Mouse (Mus musculus): ENCODE results near the gene Rai1.

The Rai1 gene

GRCm38 (mm10) chr11:60163362-60163761 lies 58.5 kb downstream of the Rai1 start:
- no peak for DNase-seq (ENCODE audit: low read depth)

GRCm38 (mm10) chr11:60164450-60164849 lies 59.6 kb downstream of the Rai1 start:
- no peak for DNase-seq (ENCODE audit: low read depth)

- DNase-seq (ENCODE audit: low read depth) = no peak
Observed at GRCm38 (mm10) chr11:60165076-60165475, 60.3 kb downstream of the Rai1 start.

GRCm38 (mm10) chr11:60168780-60169179 lies 64.0 kb downstream of the Rai1 start:
- no peak for DNase-seq (ENCODE audit: low read depth)

GRCm38 (mm10) chr11:60172074-60172473 lies 67.3 kb downstream of the Rai1 start:
- DNase-seq (ENCODE audit: low read depth) = no peak

- no peak for DNase-seq (ENCODE audit: low read depth)
Observed at GRCm38 (mm10) chr11:60173606-60174184, 68.9 kb downstream of the Rai1 start.

- DNase-seq (ENCODE audit: low read depth) = peak; percentile 40
Observed at GRCm38 (mm10) chr11:60175371-60176181, 70.8 kb downstream of the Rai1 start.

GRCm38 (mm10) chr11:60176182-60176974 lies 71.6 kb downstream of the Rai1 start:
- DNase-seq (ENCODE audit: low read depth) = peak; percentile 44

GRCm38 (mm10) chr11:60176975-60177657 lies 72.3 kb downstream of the Rai1 start:
- no peak for DNase-seq (ENCODE audit: low read depth)

- no peak for DNase-seq (ENCODE audit: low read depth)
Observed at GRCm38 (mm10) chr11:60178005-60178404, 73.2 kb downstream of the Rai1 start.

- no peak for DNase-seq (ENCODE audit: low read depth)
Observed at GRCm38 (mm10) chr11:60178506-60178905, 73.7 kb downstream of the Rai1 start.

GRCm38 (mm10) chr11:60182116-60182670 lies 77.4 kb downstream of the Rai1 start:
- DNase-seq (ENCODE audit: low read depth) = no peak

- DNase-seq (ENCODE audit: low read depth) = no peak
Observed at GRCm38 (mm10) chr11:60182741-60183140, 77.9 kb downstream of the Rai1 start.

GRCm38 (mm10) chr11:60184346-60185325 lies 79.8 kb downstream of the Rai1 start:
- DNase-seq (ENCODE audit: low read depth) = no peak

GRCm38 (mm10) chr11:60185396-60186231 lies 80.8 kb downstream of the Rai1 start:
- DNase-seq (ENCODE audit: low read depth) = no peak

GRCm38 (mm10) chr11:60187070-60187469 lies 82.3 kb downstream of the Rai1 start:
- no peak for DNase-seq (ENCODE audit: low read depth)

- no peak for DNase-seq (ENCODE audit: low read depth)
Observed at GRCm38 (mm10) chr11:60188275-60188853, 83.6 kb downstream of the Rai1 start.

- no peak for DNase-seq (ENCODE audit: low read depth)
Observed at GRCm38 (mm10) chr11:60189501-60190040, 84.8 kb downstream of the Rai1 start.

- no peak for DNase-seq (ENCODE audit: low read depth)
Observed at GRCm38 (mm10) chr11:60190055-60190641, 85.3 kb downstream of the Rai1 start.
